Mouse (Mus musculus): ENCODE results near the gene Cym. TPM values are rescaled to one million over a fixed set of nuclear protein-coding genes. Genes with fewer than 3 reads are reported as not detected.

The Cym gene
- total and polyA plus RNA-seq, 2 experiments from 2014 or later = 0.22 to 0.53 TPM

GRCm38 (mm10) chr3:107225820-107226219, 4.3 kb upstream of the Cym start:
- Histone ChIP-seq H3K27me3 (ENCODE audit: control insufficient read depth, insufficient read depth, low read length) (peaks cover 2% of the 10 kb centered on the region; the same call in 1 of the 2 replicates), H3K9me3 (replicated peaks; ENCODE audit: control insufficient read depth, low read length) (peaks cover 4% of the 10 kb centered on the region; the same call in 1 of the 2 replicates), H3K4me2 (ENCODE audit: low read depth, low read length) (no peak overlapping the region), H3K27ac (ENCODE audit: low read depth) (no peak overlapping the region), H3K36me3 (replicated peaks; ENCODE audit: control insufficient read depth, insufficient read depth, low read length) (no peaks in the 10 kb centered on the region), H3K4me3 (ENCODE audit: low read depth, low read length) (no peak overlapping the region), H3K9ac (replicated peaks; ENCODE audit: low read depth, low read length) (no peak overlapping the region), H3K4me1 (ENCODE audit: control insufficient read depth, insufficient read depth) (peaks cover 7% of the 10 kb centered on the region; the same call in 1 of the 2 replicates)
- ATAC-seq (ENCODE audit: insufficient read depth, low read depth) (no peak), DNase-seq (ENCODE audit: low spot score) (no peak)
- WGBS = 68% methylated on average over 5 of the region's 5 CpGs
- TF ChIP-seq EP300 (IDR thresholded peaks at IDR 0.05; ENCODE audit: low read depth) (0 out of 2 replicates have a peak, but pooled peaks have one; percentile 56), CTCF (IDR thresholded peaks at IDR 0.05; ENCODE audit: low read depth) (no peak)

- Histone ChIP-seq H3K9ac (replicated peaks; ENCODE audit: low read depth, low read length) (no peak overlapping the region), H3K27ac (ENCODE audit: low read depth) (no peak overlapping the region), H3K4me1 (ENCODE audit: control insufficient read depth, insufficient read depth) (0 out of 2 replicates have a peak, but pooled peaks cover 7% of the 10 kb centered on the region), H3K27me3 (ENCODE audit: control insufficient read depth, insufficient read depth, low read length) (peaks cover 15% of the 10 kb centered on the region; the same call in 1 of the 2 replicates), H3K9me3 (replicated peaks; ENCODE audit: control insufficient read depth, low read length) (peaks cover 4% of the 10 kb centered on the region; the same call in 1 of the 2 replicates), H3K4me2 (ENCODE audit: low read depth, low read length) (no peak overlapping the region), H3K4me3 (ENCODE audit: low read depth, low read length) (no peak overlapping the region), H3K36me3 (replicated peaks; ENCODE audit: control insufficient read depth, insufficient read depth, low read length) (no peaks in the 10 kb centered on the region)
- TF ChIP-seq CTCF (IDR thresholded peaks at IDR 0.05; ENCODE audit: low read depth) = no peak
- no peak for DNase-seq (ENCODE audit: low spot score)
- no peak for ATAC-seq (ENCODE audit: insufficient read depth, low read depth)
- WGBS = 14% methylated on average over 1 of the region's 1 CpGs
Observed at GRCm38 (mm10) chr3:107223230-107223629, 1.7 kb upstream of the Cym start.

- Histone ChIP-seq H3K4me2 (ENCODE audit: low read depth, low read length) (no peak overlapping the region), H3K4me1 (ENCODE audit: control insufficient read depth, insufficient read depth) (0 out of 2 replicates have a peak, but pooled peaks cover 6% of the 10 kb centered on the region), H3K27ac (ENCODE audit: low read depth) (no peak overlapping the region), H3K4me3 (ENCODE audit: low read depth, low read length) (no peak overlapping the region), H3K9me3 (replicated peaks; ENCODE audit: control insufficient read depth, low read length) (no peaks in the 10 kb centered on the region), H3K27me3 (ENCODE audit: control insufficient read depth, insufficient read depth, low read length) (peaks cover 15% of the 10 kb centered on the region; the same call in 1 of the 2 replicates), H3K36me3 (replicated peaks; ENCODE audit: control insufficient read depth, insufficient read depth, low read length) (no peaks in the 10 kb centered on the region), H3K9ac (replicated peaks; ENCODE audit: low read depth, low read length) (no peak overlapping the region)
- ATAC-seq (ENCODE audit: insufficient read depth, low read depth) (no peak), DNase-seq (ENCODE audit: low spot score) (no peak)
- TF ChIP-seq EP300 (IDR thresholded peaks at IDR 0.05; ENCODE audit: low read depth) = no peak
- no peak for TF ChIP-seq CTCF (IDR thresholded peaks at IDR 0.05; ENCODE audit: low read depth)
- 81% methylated on average over 7 of the region's 7 CpGs for WGBS
Observed at GRCm38 (mm10) chr3:107218572-107218971, 3.0 kb downstream of the Cym start.

GRCm38 (mm10) chr3:107217101-107217480, 4.4 kb downstream of the Cym start:
- H3K27me3 ChIP-seq (ENCODE audit: control insufficient read depth, insufficient read depth, low read length) = peaks cover 15% of the 10 kb centered on the region; the same call in 1 of the 2 replicates
- WGBS = 79% methylated on average over 3 of the region's 3 CpGs
- no peak for TF ChIP-seq CTCF (IDR thresholded peaks at IDR 0.05; ENCODE audit: low read depth)
- no peak for TF ChIP-seq EP300 (IDR thresholded peaks at IDR 0.05; ENCODE audit: low read depth)
- no peaks in the 10 kb centered on the region for H3K4me1 ChIP-seq (ENCODE audit: control insufficient read depth, insufficient read depth)
- H3K9me3 ChIP-seq (replicated peaks; ENCODE audit: control insufficient read depth, low read length) = no peaks in the 10 kb centered on the region
- H3K4me2 ChIP-seq (ENCODE audit: low read depth, low read length) = no peak overlapping the region
- DNase-seq (ENCODE audit: low spot score) = no peak
- no peak overlapping the region for H3K9ac ChIP-seq (replicated peaks; ENCODE audit: low read depth, low read length)
- H3K27ac ChIP-seq (ENCODE audit: low read depth) = no peak overlapping the region
- no peaks in the 10 kb centered on the region for H3K36me3 ChIP-seq (replicated peaks; ENCODE audit: control insufficient read depth, insufficient read depth, low read length)
- H3K4me3 ChIP-seq (ENCODE audit: low read depth, low read length) = no peak overlapping the region
- no peak for ATAC-seq (ENCODE audit: insufficient read depth, low read depth)

- Histone ChIP-seq H3K9me3 (replicated peaks; ENCODE audit: control insufficient read depth, low read length) (no peaks in the 10 kb centered on the region), H3K9ac (replicated peaks; ENCODE audit: low read depth, low read length) (no peak overlapping the region), H3K4me2 (ENCODE audit: low read depth, low read length) (no peak overlapping the region), H3K27ac (ENCODE audit: low read depth) (no peak overlapping the region), H3K4me3 (ENCODE audit: low read depth, low read length) (no peak overlapping the region), H3K27me3 (ENCODE audit: control insufficient read depth, insufficient read depth, low read length) (peaks cover 15% of the 10 kb centered on the region; the same call in 1 of the 2 replicates), H3K36me3 (replicated peaks; ENCODE audit: control insufficient read depth, insufficient read depth, low read length) (no peaks in the 10 kb centered on the region), H3K4me1 (ENCODE audit: control insufficient read depth, insufficient read depth) (no peaks in the 10 kb centered on the region)
- DNase-seq (ENCODE audit: low spot score) (no peak), ATAC-seq (ENCODE audit: insufficient read depth, low read depth) (no peak)
- WGBS = 68% methylated on average over 8 of the region's 8 CpGs
- no peak for TF ChIP-seq CTCF (IDR thresholded peaks at IDR 0.05; ENCODE audit: low read depth)
- TF ChIP-seq EP300 (IDR thresholded peaks at IDR 0.05; ENCODE audit: low read depth) = no peak
Observed at GRCm38 (mm10) chr3:107216400-107217100, 5.0 kb downstream of the Cym start.

Data from heart, postnatal 0 days (tissue).